11 mouse cellular contexts compared by ENCODE assay signal in genomic region chr6:100156163-100156562, GRCm38 (mm10).
DNase-seq lines count a peak whose midpoint lies in the region; ATAC-seq lines count a peak whose summit lies in the region.
"Had no signal": no experiment of that assay in that cellular context is flagged by ENCODE, and none has a peak within 500 bp of the region (broad histone marks: within the 10 kb centered on the region; RNA-seq: fewer than 3 reads in every experiment).

No protein-coding gene starts in this region.

- no peak for ATAC-seq in heart, embryonic 13.5 days (ENCODE audit: extremely low read depth, insufficient number of reproducible peaks, low FRiP score, low TSS enrichment)
- no peak for ATAC-seq in midbrain, embryonic 16.5 days
- ATAC-seq in hindbrain, embryonic 11.5 days (ENCODE audit: low FRiP score): peak; percentile 49; the same call in 1 of the 2 replicates
- ATAC-seq in neural tube, embryonic 14.5 days (ENCODE audit: low read depth): peak; percentile 42; the same call in 1 of the 2 replicates
- ATAC-seq: Patski had no signal

- H3K4me1 ChIP-seq in heart, embryonic 13.5 days: peaks cover 44% of the 10 kb centered on the region
- peaks cover 14% of the 10 kb centered on the region for H3K4me1 ChIP-seq in midbrain, embryonic 10.5 days
- H3K4me1 ChIP-seq in midbrain, embryonic 16.5 days (ENCODE audit: control insufficient read depth, insufficient read depth, low read length): no peaks in the 10 kb centered on the region
- no peaks in the 10 kb centered on the region for H3K4me1 ChIP-seq in hindbrain, embryonic 11.5 days (replicated peaks; ENCODE audit: control insufficient read depth, insufficient read depth, low read length)
- H3K4me1 ChIP-seq in neural tube, embryonic 14.5 days (ENCODE audit: control insufficient read depth, insufficient read depth, low read length): 0 out of 2 replicates have a peak, but pooled peaks cover 8% of the 10 kb centered on the region

- 74% methylated on average over 4 of the region's 4 CpGs for WGBS in heart, embryonic 13.5 days
- 84% methylated on average over 4 of the region's 4 CpGs for WGBS in midbrain, embryonic 10.5 days
- WGBS in midbrain, embryonic 16.5 days: 84% methylated on average over 4 of the region's 4 CpGs
- 72% methylated on average over 4 of the region's 4 CpGs for WGBS in hindbrain, embryonic 11.5 days
- WGBS in neural tube, embryonic 14.5 days: 51% methylated on average over 4 of the region's 4 CpGs

- no peak for DNase-seq in heart, adult 9 months (ENCODE audit: low spot score in 2 of 2)
- no peak for DNase-seq in midbrain, embryonic 10.5 days (ENCODE audit: low spot score)
- no peak for DNase-seq in hindbrain, embryonic 11.5 days (ENCODE audit: low spot score)
- no peak for DNase-seq in right cerebral cortex, postnatal 25 days
- DNase-seq in layer of hippocampus, adult 8-10 months (ENCODE audit: low spot score in 2 of 2): no peak
- DNase-seq: cerebellum, adult 9-11 months had no signal

- H3K9ac ChIP-seq in heart, embryonic 13.5 days: no peak overlapping the region
- no peak overlapping the region for H3K9ac ChIP-seq in midbrain, embryonic 16.5 days (ENCODE audit: low read depth, low read length)
- no peak overlapping the region for H3K9ac ChIP-seq in hindbrain, embryonic 11.5 days (ENCODE audit: low read depth, low read length)
- H3K9ac ChIP-seq in neural tube, embryonic 14.5 days (replicated peaks; ENCODE audit: low read depth, low read length): no peak overlapping the region
- H3K9ac ChIP-seq: embryonic facial prominence, embryonic 13.5 days had no signal

- no peaks in the 10 kb centered on the region for H3K9me3 ChIP-seq in heart, embryonic 13.5 days
- H3K9me3 ChIP-seq in midbrain, embryonic 10.5 days (replicated peaks): no peaks in the 10 kb centered on the region
- no peaks in the 10 kb centered on the region for H3K9me3 ChIP-seq in midbrain, embryonic 16.5 days (replicated peaks; ENCODE audit: control insufficient read depth, low read length, poor library complexity, severe bottlenecking)
- H3K9me3 ChIP-seq in hindbrain, embryonic 11.5 days (ENCODE audit: control insufficient read depth, low read length): no peaks in the 10 kb centered on the region
- H3K9me3 ChIP-seq in neural tube, embryonic 14.5 days (ENCODE audit: control insufficient read depth, low read length): no peaks in the 10 kb centered on the region
- H3K9me3 ChIP-seq: embryonic facial prominence, embryonic 13.5 days had no signal

- H3K4me3 ChIP-seq in heart, embryonic 13.5 days: no peak overlapping the region
- H3K4me3 ChIP-seq in midbrain, embryonic 10.5 days: no peak overlapping the region
- H3K4me3 ChIP-seq in midbrain, embryonic 16.5 days (ENCODE audit: low read depth, low read length): no peak overlapping the region
- no peak overlapping the region for H3K4me3 ChIP-seq in hindbrain, embryonic 11.5 days (ENCODE audit: low read depth, low read length)
- no peak overlapping the region for H3K4me3 ChIP-seq in neural tube, embryonic 14.5 days (ENCODE audit: low read depth, low read length)
- H3K4me3 ChIP-seq: embryonic facial prominence, embryonic 13.5 days had no signal

- no peak overlapping the region for H3K4me2 ChIP-seq in heart, embryonic 13.5 days
- no peak overlapping the region for H3K4me2 ChIP-seq in midbrain, embryonic 16.5 days (ENCODE audit: low read length)
- no peak overlapping the region for H3K4me2 ChIP-seq in hindbrain, embryonic 11.5 days (replicated peaks; ENCODE audit: low read depth, low read length)
- no peak overlapping the region for H3K4me2 ChIP-seq in neural tube, embryonic 14.5 days (ENCODE audit: low read depth, low read length)
- H3K4me2 ChIP-seq: embryonic facial prominence, embryonic 13.5 days had no signal

- peak overlapping the region; percentile 33 for H3K27ac ChIP-seq in heart, embryonic 13.5 days (replicated peaks)
- 0 out of 2 replicates have a peak overlapping the region, but pooled peaks have one; percentile 38 for H3K27ac ChIP-seq in midbrain, embryonic 10.5 days (replicated peaks)
- H3K27ac ChIP-seq in midbrain, embryonic 16.5 days (ENCODE audit: low read length): no peak overlapping the region
- H3K27ac ChIP-seq in hindbrain, embryonic 11.5 days (ENCODE audit: low read depth, low read length): no peak overlapping the region
- H3K27ac ChIP-seq in neural tube, embryonic 14.5 days (ENCODE audit: low read depth, low read length): no peak overlapping the region

- H3K27me3 ChIP-seq in heart, embryonic 13.5 days (replicated peaks): peaks cover 4% of the 10 kb centered on the region; the same call in 1 of the 2 replicates
- H3K27me3 ChIP-seq in midbrain, embryonic 10.5 days (ENCODE audit: low read depth, poor library complexity, severe bottlenecking): peaks cover 42% of the 10 kb centered on the region
- H3K27me3 ChIP-seq in midbrain, embryonic 16.5 days (ENCODE audit: control insufficient read depth, insufficient read depth, low read depth, low read length): no peaks in the 10 kb centered on the region
- no peaks in the 10 kb centered on the region for H3K27me3 ChIP-seq in hindbrain, embryonic 11.5 days (ENCODE audit: control insufficient read depth, insufficient read depth, low read length)
- H3K27me3 ChIP-seq in neural tube, embryonic 14.5 days (ENCODE audit: control insufficient read depth, insufficient read depth, low read length): no peaks in the 10 kb centered on the region
- H3K27me3 ChIP-seq: embryonic facial prominence, embryonic 13.5 days had no signal

- H3K36me3 ChIP-seq in heart, embryonic 13.5 days: no peaks in the 10 kb centered on the region
- no peaks in the 10 kb centered on the region for H3K36me3 ChIP-seq in midbrain, embryonic 10.5 days
- H3K36me3 ChIP-seq in midbrain, embryonic 16.5 days (ENCODE audit: control insufficient read depth, insufficient read depth, low read length): no peaks in the 10 kb centered on the region
- H3K36me3 ChIP-seq in hindbrain, embryonic 11.5 days (ENCODE audit: control insufficient read depth, insufficient read depth, low read length): no peaks in the 10 kb centered on the region
- no peaks in the 10 kb centered on the region for H3K36me3 ChIP-seq in neural tube, embryonic 14.5 days (ENCODE audit: control insufficient read depth, insufficient read depth, low read length)
- H3K36me3 ChIP-seq: embryonic facial prominence, embryonic 13.5 days had no signal

Comparison
In these comparisons a context has a peak if more than half of its experiments do, and no peak if none do; other contexts are left out.
1. H3K27ac ChIP-seq: peak in heart, embryonic 13.5 days (single experiment) and midbrain, embryonic 10.5 days (single experiment); none in midbrain, embryonic 16.5 days (single experiment), hindbrain, embryonic 11.5 days (single experiment) and neural tube, embryonic 14.5 days (single experiment).
2. ATAC-seq: peak in hindbrain, embryonic 11.5 days (single experiment) and neural tube, embryonic 14.5 days (single experiment); none in heart, embryonic 13.5 days (single experiment) and midbrain, embryonic 16.5 days (single experiment).